Mouse (Mus musculus) stomach, embryonic 16.5 days (tissue): ENCODE measurements around the gene Zfp111. TPM values are rescaled to one million over a fixed set of nuclear protein-coding genes. Genes with fewer than 3 reads are reported as not detected.

Experiments
- ATAC-seq: fragments of 200-750 bp; cut with Nextera tagmentation; 2 replicates; pipeline ENCODE4 v1.8.0; 2017; ENCODE audit warnings: moderate number of reproducible peaks, moderate TSS enrichment; ENCODE audit not compliant: insufficient read depth, low FRiP score
- H3K27ac ChIP-seq: fragments of 300-500 bp; sonication (generic); 2 replicates; pipeline ENCODE4 v1.5.1; 2014; ENCODE audit warnings: low read length
- H3K27me3 ChIP-seq: fragments of 300-500 bp; sonication (generic); 2 replicates; pipeline ENCODE4 v1.6.1; 2014; ENCODE audit warnings: low read length, control low read depth, mixed read lengths; ENCODE audit not compliant: control insufficient read depth, insufficient read depth
- H3K36me3 ChIP-seq: fragments of 300-500 bp; sonication (generic); 2 replicates; pipeline ENCODE4 v1.6.1; 2014; ENCODE audit warnings: low read length; ENCODE audit not compliant: control insufficient read depth, insufficient read depth
- H3K4me1 ChIP-seq: fragments of 300-500 bp; sonication (generic); 2 replicates; pipeline ENCODE4 v1.6.1; 2014; ENCODE audit warnings: low read length, control low read depth, mixed read lengths; ENCODE audit not compliant: control insufficient read depth, insufficient read depth
- H3K4me2 ChIP-seq: fragments of 300-500 bp; sonication (generic); 2 replicates; pipeline ENCODE4 v1.6.1; 2014; ENCODE audit warnings: low read depth, low read length, mixed read lengths
- H3K4me3 ChIP-seq: fragments of 300-500 bp; sonication (generic); replicated peaks from 2 replicates; pipeline ENCODE4 v1.5.1; 2014; ENCODE audit warnings: mild to moderate bottlenecking, low read length
- H3K9ac ChIP-seq: fragments of 300-500 bp; sonication (generic); 2 replicates; pipeline ENCODE4 v1.6.1; 2014; ENCODE audit warnings: low read length
- H3K9me3 ChIP-seq: fragments of 300-500 bp; sonication (generic); replicated peaks from 2 replicates; pipeline ENCODE4 v1.6.1; 2016; ENCODE audit warnings: low read length, control low read depth; ENCODE audit not compliant: control insufficient read depth
- WGBS: fragments of 180-500 bp; shearing (Covaris S2); extraction: QIAGEN DNeasy Blood & Tissue Kit; methylation state at CpG from one replicate; pipeline ENCODE4 v1.1.7; 2014; 5-methylcytosine and 5-hydroxymethylcytosine counted together
- polyA plus RNA-seq: library from polyadenylated mRNA; unstranded; fragments of >200 nt; fragmentation: Nextera tagmentation; extraction: Ambion mirVana; gene quantifications from 2 replicates; pipeline ENCODE4 v1.2.1, GENCODE M21; 2015

The Zfp111 gene
- polyA plus RNA-seq, 1 experiment from 2014 or later: 12.5 TPM

DNA sequence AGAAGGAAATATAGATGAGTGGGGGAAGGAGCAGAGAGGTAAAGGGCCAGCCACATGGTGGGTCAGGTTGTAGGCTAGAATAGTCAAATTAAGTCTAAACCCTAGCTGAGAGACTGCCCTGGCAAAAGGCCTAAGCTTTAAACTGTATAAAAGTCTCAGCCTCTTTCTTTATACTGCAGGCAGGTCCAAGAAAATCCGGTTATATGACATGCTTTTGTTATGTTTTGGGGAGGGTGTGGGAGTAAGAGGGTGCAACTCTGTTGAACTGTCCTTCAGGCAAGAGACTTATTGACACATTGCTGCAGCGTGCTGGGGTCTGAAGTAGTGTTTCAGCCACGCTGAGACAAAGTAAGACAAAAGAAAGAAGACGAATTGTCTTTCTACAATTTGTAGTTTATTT, 39.1 kb downstream of the Zfp111 start:
- WGBS: 51% methylated on average over 4 of the region's 4 CpGs
- Histone ChIP-seq H3K4me3 (no peak overlapping the region), H3K4me1 (peaks cover 3% of the 10 kb centered on the region; the same call in 1 of the 2 replicates), H3K36me3 (no peaks in the 10 kb centered on the region), H3K4me2 (no peak overlapping the region), H3K27ac (no peak overlapping the region), H3K9me3 (no peaks in the 10 kb centered on the region), H3K27me3 (no peaks in the 10 kb centered on the region), H3K9ac (no peak overlapping the region)
- no peak for ATAC-seq

DNA sequence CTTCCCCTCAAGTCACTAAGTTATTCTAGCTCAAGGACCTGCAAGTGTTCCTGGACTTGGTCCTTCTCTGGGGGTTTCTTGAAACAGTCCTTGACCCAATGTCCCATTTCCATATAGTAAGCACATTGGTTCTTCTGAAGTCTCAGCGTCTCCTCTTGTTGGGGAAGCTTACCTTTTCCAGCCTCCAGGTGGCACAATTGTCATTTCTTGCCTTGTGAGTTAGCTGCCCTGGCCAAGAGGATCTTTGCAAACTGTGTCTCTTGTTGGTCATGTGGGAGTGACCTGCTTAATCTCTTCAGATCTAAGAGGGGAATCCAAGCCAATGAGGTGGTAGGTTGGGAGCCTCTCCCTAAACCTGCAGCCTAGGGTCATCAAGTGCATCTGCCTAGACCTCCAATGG, 58.0 kb downstream of the Zfp111 start:
- H3K9me3 ChIP-seq: no peaks in the 10 kb centered on the region; the same call in 1 of the 2 replicates
- WGBS: 11% methylated on average over 1 of the region's 1 CpGs
- no peak for ATAC-seq
- H3K4me1 ChIP-seq: no peaks in the 10 kb centered on the region
- no peaks in the 10 kb centered on the region for H3K27me3 ChIP-seq
- no peak overlapping the region for H3K4me3 ChIP-seq
- H3K4me2 ChIP-seq: no peak overlapping the region
- no peaks in the 10 kb centered on the region for H3K36me3 ChIP-seq
- no peak overlapping the region for H3K27ac ChIP-seq
- H3K9ac ChIP-seq: no peak overlapping the region

Other genes with a start within 250 kb of the Zfp111 start
- gene Vmn1r181, start 236.8 kb downstream of the Zfp111 start, polyA plus RNA-seq: not detected in 2 replicates
- gene V1rd19, start 209.8 kb downstream of the Zfp111 start, polyA plus RNA-seq: not detected in 2 replicates
- gene Vmn1r183, start 158.2 kb downstream of the Zfp111 start, polyA plus RNA-seq: not detected in 2 replicates
- 17.8 and 20.0 TPM in 2 replicates for gene Zfp180, start 129.5 kb downstream of the Zfp111 start, polyA plus RNA-seq
- 6.1 and 6.9 TPM in 2 replicates for gene Zfp112, start 99.1 kb downstream of the Zfp111 start, polyA plus RNA-seq
- gene Zfp235, start 77.3 kb downstream of the Zfp111 start, polyA plus RNA-seq: 14.7 and 18.9 TPM in 2 replicates
- gene Zfp114, start 36.4 kb downstream of the Zfp111 start, polyA plus RNA-seq: 5.8 and 6.3 TPM in 2 replicates
- 5.4 and 6.3 TPM in 2 replicates for gene Zfp109, start 26.1 kb upstream of the Zfp111 start, polyA plus RNA-seq
- gene Zfp108, start 43.4 kb upstream of the Zfp111 start, polyA plus RNA-seq: 3.9 TPM in 2 replicates
- 7.6 and 8.3 TPM in 2 replicates for gene Zfp93, start 59.0 kb upstream of the Zfp111 start, polyA plus RNA-seq
- gene Zfp61, start 89.8 kb upstream of the Zfp111 start, polyA plus RNA-seq: 31.4 and 32.2 TPM in 2 replicates
- 9.0 and 10.3 TPM in 2 replicates for gene Zfp94, start 105.2 kb upstream of the Zfp111 start, polyA plus RNA-seq
- 0.15 TPM in 1 of 2 replicates, not detected in the other for gene Tescl, start 122.5 kb upstream of the Zfp111 start, polyA plus RNA-seq
- gene Lypd5, start 137.8 kb upstream of the Zfp111 start, polyA plus RNA-seq: 11.6 and 36.4 TPM in 2 replicates
- gene Kcnn4, start 158.8 kb upstream of the Zfp111 start, polyA plus RNA-seq: 7.4 and 8.5 TPM in 2 replicates
- 19.5 and 21.3 TPM in 2 replicates for gene Smg9, start 188.2 kb upstream of the Zfp111 start, polyA plus RNA-seq
- gene Irgc1, start 240.9 kb upstream of the Zfp111 start, polyA plus RNA-seq: 0.17 and 0.26 TPM in 2 replicates